Mouse (Mus musculus) C2C12 (cell line): ENCODE results near the gene Ccr2. TPM values are rescaled to one million over a fixed set of nuclear protein-coding genes. Genes with fewer than 3 reads are reported as not detected.
A peak's percentile ranks its signal among the peaks of the same experiment; 100 is the strongest.

Experiments used
- H3K27me3 ChIP-seq: one replicate; pipeline ENCODE4 v1.6.1; 2011; ENCODE audit not compliant: control insufficient read depth, insufficient read depth, insufficient read length
- H3K36me3 ChIP-seq: one replicate; pipeline ENCODE4 v1.6.1; 2011; ENCODE audit not compliant: control insufficient read depth, insufficient read depth
- H3K4me3 ChIP-seq: one replicate; pipeline ENCODE4 v1.5.1; 2011; ENCODE audit warnings: mild to moderate bottlenecking, control low read depth; ENCODE audit not compliant: poor library complexity, insufficient read depth, severe bottlenecking
- H3K79me2 ChIP-seq: one replicate; pipeline ENCODE4 v1.6.1; 2011; ENCODE audit not compliant: control insufficient read depth, insufficient read depth
- H3K79me3 ChIP-seq: one replicate; pipeline ENCODE4 v1.6.1; 2011; ENCODE audit warnings: low read depth, control low read depth
- H3ac ChIP-seq: one replicate; pipeline ENCODE3; 2011; ENCODE audit warnings: low read depth; ENCODE audit not compliant: control insufficient read depth, insufficient read length
- CEBPB ChIP-seq: IDR thresholded peaks from one replicate; pipeline ENCODE4 v1.6.1; 2011; ENCODE audit warnings: low read depth, mild to moderate bottlenecking, control low read depth, moderate library complexity
- CTCF ChIP-seq: IDR thresholded peaks from one replicate; pipeline ENCODE4 v1.5.1; 2011; ENCODE audit not compliant: control insufficient read depth, insufficient read depth, insufficient read length
- FOSL1 ChIP-seq: IDR thresholded peaks from one replicate; pipeline ENCODE4 v1.8.0; 2011; ENCODE audit warnings: mild to moderate bottlenecking, low read length; ENCODE audit not compliant: poor library complexity, insufficient read depth, severe bottlenecking
- MAX ChIP-seq: IDR thresholded peaks from one replicate; pipeline ENCODE4 v1.6.1; 2011; ENCODE audit warnings: mild to moderate bottlenecking, control low read depth
- MYOD1 ChIP-seq: IDR thresholded peaks from one replicate; pipeline ENCODE4 v1.6.1; 2011; ENCODE audit warnings: low read depth; ENCODE audit not compliant: control insufficient read depth, insufficient read length
- MYOG ChIP-seq: IDR thresholded peaks from one replicate; pipeline ENCODE4 v1.6.1; 2011; ENCODE audit not compliant: control insufficient read depth, insufficient read length; ENCODE audit errors: extremely low read depth
- USF1 ChIP-seq: IDR thresholded peaks from one replicate; pipeline ENCODE4 v1.6.1; 2011; ENCODE audit warnings: low read depth, mild to moderate bottlenecking, control low read depth, moderate library complexity
- polyA plus RNA-seq: library from polyadenylated mRNA; unstranded; fragments of >200 nt; fragmentation: generic; extraction: Trizol; gene quantifications from one replicate; pipeline ENCODE4 v1.2.1, GENCODE M21; 2012; ENCODE audit warnings: missing spikeins

The Ccr2 gene
- polyA plus RNA-seq, 1 experiment: not detected

DNA sequence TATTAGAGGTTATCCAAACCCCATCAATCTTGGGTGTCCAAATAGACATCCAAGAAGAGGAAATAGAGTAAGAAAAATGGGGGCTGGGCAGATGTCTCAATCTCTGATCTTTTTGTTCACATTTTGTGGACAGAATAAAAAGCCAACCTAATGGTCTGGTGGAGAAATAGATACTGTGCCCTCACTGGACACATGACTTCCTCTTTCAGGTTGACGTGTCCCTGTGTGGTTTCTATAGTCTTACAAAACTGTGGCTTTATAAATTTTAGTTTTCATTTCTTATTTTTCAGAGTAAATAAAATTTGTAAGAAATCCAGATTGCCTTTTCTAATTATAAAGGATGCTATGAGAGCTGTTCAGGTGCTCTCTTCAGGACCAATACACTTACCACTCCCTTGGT lies 41.9 kb downstream of the Ccr2 start:
- no peak overlapping the region for H3K4me3 ChIP-seq
- no peak overlapping the region for H3ac ChIP-seq
- no peaks in the 10 kb centered on the region for H3K79me3 ChIP-seq
- H3K36me3 ChIP-seq: no peaks in the 10 kb centered on the region
- no peaks in the 10 kb centered on the region for H3K27me3 ChIP-seq
- H3K79me2 ChIP-seq: no peaks in the 10 kb centered on the region
- TF ChIP-seq USF1: no peak
- TF ChIP-seq FOSL1: no peak
- TF ChIP-seq CTCF: no peak
- no peak for TF ChIP-seq CEBPB
- TF ChIP-seq MAX: no peak
- TF ChIP-seq MYOG: no peak
- TF ChIP-seq MYOD1: no peak

DNA sequence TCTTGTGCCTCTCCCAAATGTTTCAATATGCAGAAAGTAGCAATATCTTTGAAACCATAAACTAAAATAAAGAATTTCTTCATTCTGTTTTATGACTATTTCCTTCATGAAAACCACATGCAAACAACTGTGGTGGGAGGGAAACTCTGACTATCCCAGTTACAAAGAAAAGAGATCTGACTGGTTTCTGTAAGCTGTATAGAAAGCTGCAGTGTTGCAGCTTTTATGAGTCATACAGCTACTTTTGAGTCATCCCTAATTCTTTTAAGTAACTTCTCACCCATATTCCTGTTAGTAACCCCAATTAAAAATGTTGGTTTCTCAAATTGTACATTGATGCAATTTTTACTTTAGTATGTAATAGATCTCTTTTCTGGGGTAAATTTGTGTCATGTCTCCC lies 44.6 kb downstream of the Ccr2 start:
- peak; percentile 22 for TF ChIP-seq CEBPB
- TF ChIP-seq MYOG: no peak
- Histone ChIP-seq H3K36me3 (no peaks in the 10 kb centered on the region), H3K4me3 (no peak overlapping the region), H3K27me3 (no peaks in the 10 kb centered on the region), H3K79me3 (no peaks in the 10 kb centered on the region), H3K79me2 (no peaks in the 10 kb centered on the region), H3ac (no peak overlapping the region)

Other genes starting within 250 kb of the Ccr2 start
- gene Xcr1, start 239.9 kb upstream of the Ccr2 start, polyA plus RNA-seq: 0.62 TPM
- gene Ccr1, start 133.3 kb upstream of the Ccr2 start, polyA plus RNA-seq: 0.13 TPM
- gene Ccr1l1, start 123.5 kb upstream of the Ccr2 start, polyA plus RNA-seq: not detected
- not detected for gene Ccr3, start 80.0 kb upstream of the Ccr2 start, polyA plus RNA-seq
- not detected for gene Ccr5, start 19.6 kb downstream of the Ccr2 start, polyA plus RNA-seq
- 0.50 TPM for gene 2010315B03Rik, start 210.7 kb downstream of the Ccr2 start, polyA plus RNA-seq